Mouse (Mus musculus): ENCODE results near the gene Krcc1. TPM values are rescaled to one million over a fixed set of nuclear protein-coding genes. Genes with fewer than 3 reads are reported as not detected.
"Not testable (repeated sequence)": the region's sequence is repeated elsewhere in the genome, so short reads cannot be mapped to it uniquely, and the experiment has no call there.

Krcc1 gene
- total and polyA plus RNA-seq, 3 experiments, result 50.1 to 123 (median 85.5) TPM

DNA sequence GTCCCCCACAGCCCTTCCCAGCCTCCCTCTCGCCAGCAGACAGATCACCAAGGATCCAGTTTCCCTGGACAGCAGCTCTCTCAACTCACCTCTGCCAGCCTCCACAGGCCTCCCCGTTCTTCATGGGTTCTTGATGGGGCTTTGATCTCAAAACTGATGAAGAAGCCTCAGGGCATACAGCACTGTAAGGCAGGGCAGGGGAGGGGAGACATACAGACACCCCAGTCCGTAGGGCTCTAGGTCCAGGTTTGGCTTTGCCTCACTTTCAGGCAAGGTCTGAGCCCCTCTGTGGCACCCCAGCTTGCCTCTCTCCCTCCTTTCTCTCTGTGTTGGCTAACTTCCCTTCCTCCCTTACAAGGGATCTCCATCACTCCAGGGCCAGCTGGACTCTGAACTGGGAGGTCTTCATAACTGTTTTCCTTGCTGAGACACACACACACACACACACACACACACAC is 50.4 kb downstream of the Krcc1 start, which contains the start of gene Smyd1:
Gene Smyd1 (minus strand): TSS at position 408 of the 458 bp plus-strand sequence.
- Histone ChIP-seq H3K4me3 (ENCODE audit: low read depth, low read length) (no peak within 1 kb of the TSS), H3K9me3 (replicated peaks) (no peaks in the 10 kb centered on the region), H3K4me1 (ENCODE audit: insufficient read depth, low read depth, low read length) (no peaks in the 10 kb centered on the region), H3K27me3 (ENCODE audit: insufficient read depth, low read length) (peaks cover 6% of the 10 kb centered on the region; the same call in 1 of the 2 replicates), H3K36me3 (replicated peaks) (no peaks in the 10 kb centered on the region)
- ATAC-seq (ENCODE audit: extremely low read depth, insufficient number of reproducible peaks, low FRiP score, poor library complexity, severe bottlenecking) (no peak), DNase-seq (ENCODE audit: low spot score) (no peak)
- no peak for TF ChIP-seq TAL1 (conservative IDR thresholded peaks at IDR 0.05; ENCODE audit: low read depth, low read length)
- no peak for TF ChIP-seq GATA1 (IDR thresholded peaks at IDR 0.05; ENCODE audit: borderline replicate concordance, low read length)
- no peak for TF ChIP-seq GATA2 (IDR thresholded peaks at IDR 0.05; ENCODE audit: borderline replicate concordance, low read depth, low read length)
- no peak for TF ChIP-seq POLR2AphosphoS5 (IDR thresholded peaks at IDR 0.05; ENCODE audit: insufficient replicate concordance, low read depth, low read length)
- no peak for TF ChIP-seq CTCF (IDR thresholded peaks at IDR 0.05; ENCODE audit: low read depth, low read length)

- H3K9me3 ChIP-seq (replicated peaks), result no peaks in the 10 kb centered on the region
- H3K4me1 ChIP-seq (ENCODE audit: insufficient read depth, low read depth, low read length), result no peaks in the 10 kb centered on the region
- DNase-seq (ENCODE audit: low spot score), result no peak
- H3K36me3 ChIP-seq (replicated peaks), result no peaks in the 10 kb centered on the region
- H3K27me3 ChIP-seq (ENCODE audit: insufficient read depth, low read length), result peaks cover 6% of the 10 kb centered on the region; the same call in 1 of the 2 replicates
- TF ChIP-seq TAL1 (conservative IDR thresholded peaks at IDR 0.05; ENCODE audit: low read depth, low read length) (no peak), GATA2 (IDR thresholded peaks at IDR 0.05; ENCODE audit: borderline replicate concordance, low read depth, low read length) (no peak)
- ATAC-seq (ENCODE audit: extremely low read depth, insufficient number of reproducible peaks, low FRiP score, poor library complexity, severe bottlenecking), result no peak
- H3K4me3 ChIP-seq (ENCODE audit: low read depth, low read length), result no peak within 1 kb of the TSS
Observed at GRCm38 (mm10) chr6:71322491-71322921, 51.0 kb downstream of the Krcc1 start, which contains the start of gene Cd8b1. Gene Cd8b1 (plus strand): TSS chr6:71322788.

GRCm38 (mm10) chr6:71324816-71325215 is 53.3 kb downstream of the Krcc1 start:
- Histone ChIP-seq H3K36me3 (replicated peaks) (no peaks in the 10 kb centered on the region), H3K27me3 (ENCODE audit: insufficient read depth, low read length) (peaks cover 11% of the 10 kb centered on the region; the same call in 1 of the 2 replicates), H3K4me1 (ENCODE audit: insufficient read depth, low read depth, low read length) (no peaks in the 10 kb centered on the region), H3K4me3 (ENCODE audit: low read depth, low read length) (no peak overlapping the region), H3K9me3 (replicated peaks) (no peaks in the 10 kb centered on the region)
- no peak for ATAC-seq (ENCODE audit: extremely low read depth, insufficient number of reproducible peaks, low FRiP score, poor library complexity, severe bottlenecking)
- TF ChIP-seq TAL1 (conservative IDR thresholded peaks at IDR 0.05; ENCODE audit: low read depth, low read length) (no peak), GATA2 (IDR thresholded peaks at IDR 0.05; ENCODE audit: borderline replicate concordance, low read depth, low read length) (no peak), CTCF (IDR thresholded peaks at IDR 0.05; ENCODE audit: low read depth, low read length) (no peak), GATA1 (IDR thresholded peaks at IDR 0.05; ENCODE audit: borderline replicate concordance, low read length) (no peak), POLR2AphosphoS5 (IDR thresholded peaks at IDR 0.05; ENCODE audit: insufficient replicate concordance, low read depth, low read length) (no peak)
- no peak for DNase-seq (ENCODE audit: low spot score)

- TF ChIP-seq GATA2 (IDR thresholded peaks at IDR 0.05; ENCODE audit: borderline replicate concordance, low read depth, low read length) (no peak), TAL1 (conservative IDR thresholded peaks at IDR 0.05; ENCODE audit: low read depth, low read length) (no peak), GATA1 (IDR thresholded peaks at IDR 0.05; ENCODE audit: borderline replicate concordance, low read length) (no peak), CTCF (IDR thresholded peaks at IDR 0.05; ENCODE audit: low read depth, low read length) (no peak)
Observed at GRCm38 (mm10) chr6:71329881-71330280, 58.4 kb downstream of the Krcc1 start.

GRCm38 (mm10) chr6:71330486-71330885 is 59.0 kb downstream of the Krcc1 start:
- H3K36me3 ChIP-seq (replicated peaks), result no peaks in the 10 kb centered on the region
- TF ChIP-seq GATA2 (IDR thresholded peaks at IDR 0.05; ENCODE audit: borderline replicate concordance, low read depth, low read length) (no peak), TAL1 (conservative IDR thresholded peaks at IDR 0.05; ENCODE audit: low read depth, low read length) (no peak)
- H3K4me3 ChIP-seq (ENCODE audit: low read depth, low read length), result no peak overlapping the region
- no peaks in the 10 kb centered on the region for H3K9me3 ChIP-seq (replicated peaks)
- H3K4me1 ChIP-seq (ENCODE audit: insufficient read depth, low read depth, low read length), result no peaks in the 10 kb centered on the region
- no peak for DNase-seq (ENCODE audit: low spot score)
- peaks cover 18% of the 10 kb centered on the region for H3K27me3 ChIP-seq (ENCODE audit: insufficient read depth, low read length)
- ATAC-seq (ENCODE audit: extremely low read depth, insufficient number of reproducible peaks, low FRiP score, poor library complexity, severe bottlenecking), result no peak

More at GRCm38 (mm10) chr6:71329881-71330280, 58.4 kb downstream of the Krcc1 start:
- Histone ChIP-seq H3K4me3 (ENCODE audit: low read depth, low read length) (no peak overlapping the region), H3K36me3 (replicated peaks) (no peaks in the 10 kb centered on the region), H3K27me3 (ENCODE audit: insufficient read depth, low read length) (peaks cover 15% of the 10 kb centered on the region), H3K9me3 (replicated peaks) (no peaks in the 10 kb centered on the region), H3K4me1 (ENCODE audit: insufficient read depth, low read depth, low read length) (no peaks in the 10 kb centered on the region)
- ATAC-seq (ENCODE audit: extremely low read depth, insufficient number of reproducible peaks, low FRiP score, poor library complexity, severe bottlenecking), result no peak
- no peak for DNase-seq (ENCODE audit: low spot score)

DNA sequence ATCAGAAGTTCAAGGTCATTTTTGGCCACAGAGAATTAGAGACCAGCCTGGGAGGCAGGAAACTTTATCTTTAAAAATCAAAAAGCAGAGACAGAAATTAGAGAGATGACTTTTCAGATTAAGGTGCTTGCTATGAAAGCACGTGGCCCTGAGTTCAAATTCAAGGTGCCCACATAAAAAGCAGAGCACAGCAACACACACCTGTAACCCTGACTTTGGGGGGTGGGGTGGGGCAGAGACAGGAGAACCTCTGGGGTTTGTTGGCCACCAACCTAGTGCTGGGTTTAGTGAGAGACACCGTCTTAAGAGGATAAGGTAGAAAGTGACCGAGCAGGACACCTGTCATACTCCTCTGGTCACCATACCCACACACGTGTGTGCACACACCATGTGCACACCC is 60.0 kb downstream of the Krcc1 start:
- not testable (repeated sequence) for H3K4me3 ChIP-seq (ENCODE audit: low read depth, low read length); DNase-seq (ENCODE audit: low spot score); H3K9me3 ChIP-seq (replicated peaks); H3K4me1 ChIP-seq (ENCODE audit: insufficient read depth, low read depth, low read length); H3K36me3 ChIP-seq (replicated peaks); ATAC-seq (ENCODE audit: extremely low read depth, insufficient number of reproducible peaks, low FRiP score, poor library complexity, severe bottlenecking)
- H3K27me3 ChIP-seq (ENCODE audit: insufficient read depth, low read length), result peaks cover 15% of the 10 kb centered on the region

GRCm38 (mm10) chr6:71332236-71332965 is 60.9 kb downstream of the Krcc1 start:
- no peaks in the 10 kb centered on the region for H3K4me1 ChIP-seq (ENCODE audit: insufficient read depth, low read depth, low read length)
- DNase-seq (ENCODE audit: low spot score), result no peak
- no peak overlapping the region for H3K4me3 ChIP-seq (ENCODE audit: low read depth, low read length)
- H3K9me3 ChIP-seq (replicated peaks), result no peaks in the 10 kb centered on the region
- TF ChIP-seq TAL1 (conservative IDR thresholded peaks at IDR 0.05; ENCODE audit: low read depth, low read length) (no peak), CTCF (IDR thresholded peaks at IDR 0.05; ENCODE audit: low read depth, low read length) (no peak), GATA1 (IDR thresholded peaks at IDR 0.05; ENCODE audit: borderline replicate concordance, low read length) (no peak), GATA2 (IDR thresholded peaks at IDR 0.05; ENCODE audit: borderline replicate concordance, low read depth, low read length) (no peak), POLR2AphosphoS5 (IDR thresholded peaks at IDR 0.05; ENCODE audit: insufficient replicate concordance, low read depth, low read length) (no peak)
- H3K27me3 ChIP-seq (ENCODE audit: insufficient read depth, low read length), result peaks cover 17% of the 10 kb centered on the region
- no peak for ATAC-seq (ENCODE audit: extremely low read depth, insufficient number of reproducible peaks, low FRiP score, poor library complexity, severe bottlenecking)
- H3K36me3 ChIP-seq (replicated peaks), result no peaks in the 10 kb centered on the region

Data from G1E (cell line).